Mouse (Mus musculus) cortical plate, adult 2 months (tissue): ENCODE results near the gene 1810009A15Rik.

ENCODE experiments used
- CTCF ChIP-seq: fragments of 200-500 bp; IDR thresholded peaks from 2 replicates; pipeline ENCODE4 v1.5.1; 2011; ENCODE audit warnings: mild to moderate bottlenecking, control low read depth, low read length; ENCODE audit not compliant: insufficient read depth; ENCODE audit errors: extremely low read depth
- POLR2A ChIP-seq: fragments of 200-500 bp; IDR thresholded peaks from 2 replicates; pipeline ENCODE4 v1.6.1; 2011; ENCODE audit warnings: mild to moderate bottlenecking, low read length, control low read depth; ENCODE audit not compliant: insufficient read depth; ENCODE audit errors: extremely low read depth

GRCm38 (mm10) chr19:8851639-8852038, 37.0 kb upstream of the 1810009A15Rik start:
- TF ChIP-seq POLR2A (no peak), CTCF (no peak)
